Mouse (Mus musculus): Measurements from ENCODE around the gene Ntf3. TPM values are rescaled to one million over a fixed set of nuclear protein-coding genes. Genes with fewer than 3 reads are reported as not detected.
A peak's percentile ranks its signal among the peaks of the same experiment; 100 is the strongest.

Gene Ntf3
- polyA plus RNA-seq, 1 experiment from 2014 or later, result 0.49 TPM

- H3K9me3 ChIP-seq (ENCODE audit: low read length), result no peaks in the 10 kb centered on the region
- H3K9ac ChIP-seq (replicated peaks), result no peak overlapping the region
- no peaks in the 10 kb centered on the region for H3K4me1 ChIP-seq (ENCODE audit: insufficient read depth)
- DNase-seq (no peak), ATAC-seq (no peak)
- no peaks in the 10 kb centered on the region for H3K36me3 ChIP-seq (replicated peaks; ENCODE audit: insufficient read depth, low read length)
- H3K4me2 ChIP-seq (ENCODE audit: low read depth, low read length), result no peak overlapping the region
- WGBS (ENCODE audit: insufficient replicate concordance), result 66% methylated on average over 5 of the region's 5 CpGs
- no peak overlapping the region for H3K27ac ChIP-seq (ENCODE audit: low read depth)
- H3K4me3 ChIP-seq (ENCODE audit: low read depth, low read length), result no peak overlapping the region
- no peaks in the 10 kb centered on the region for H3K27me3 ChIP-seq (ENCODE audit: insufficient read depth, low read length)
- TF ChIP-seq CTCF (IDR thresholded peaks at IDR 0.05; ENCODE audit: low read depth) (no peak), EP300 (IDR thresholded peaks at IDR 0.05; ENCODE audit: low read depth) (no peak)
Measured at GRCm38 (mm10) chr6:126109184-126109583, 57.5 kb downstream of the Ntf3 start.

- no peak overlapping the region for H3K9ac ChIP-seq (replicated peaks)
- no peaks in the 10 kb centered on the region for H3K4me1 ChIP-seq (ENCODE audit: insufficient read depth)
- WGBS (ENCODE audit: insufficient replicate concordance), result 69% methylated on average over 2 of the region's 2 CpGs
- DNase-seq (no peak), ATAC-seq (0 out of 2 replicates have a peak, but pooled peaks have one; percentile 15)
- no peaks in the 10 kb centered on the region for H3K9me3 ChIP-seq (ENCODE audit: low read length)
- H3K27ac ChIP-seq (ENCODE audit: low read depth), result no peak overlapping the region
- H3K27me3 ChIP-seq (ENCODE audit: insufficient read depth, low read length), result no peaks in the 10 kb centered on the region
- no peak overlapping the region for H3K4me2 ChIP-seq (ENCODE audit: low read depth, low read length)
- H3K4me3 ChIP-seq (ENCODE audit: low read depth, low read length), result no peak overlapping the region
- TF ChIP-seq CTCF (IDR thresholded peaks at IDR 0.05; ENCODE audit: low read depth), result no peak
- no peak for TF ChIP-seq EP300 (IDR thresholded peaks at IDR 0.05; ENCODE audit: low read depth)
- H3K36me3 ChIP-seq (replicated peaks; ENCODE audit: insufficient read depth, low read length), result no peaks in the 10 kb centered on the region
Measured at GRCm38 (mm10) chr6:126108771-126109170, 57.9 kb downstream of the Ntf3 start.

- no peak overlapping the region for H3K9ac ChIP-seq (replicated peaks)
- H3K4me2 ChIP-seq (ENCODE audit: low read depth, low read length), result no peak overlapping the region
- no peak overlapping the region for H3K27ac ChIP-seq (ENCODE audit: low read depth)
- no peaks in the 10 kb centered on the region for H3K27me3 ChIP-seq (ENCODE audit: insufficient read depth, low read length)
- 41% methylated on average over 2 of the region's 2 CpGs for WGBS (ENCODE audit: insufficient replicate concordance)
- H3K36me3 ChIP-seq (replicated peaks; ENCODE audit: insufficient read depth, low read length), result no peaks in the 10 kb centered on the region
- ATAC-seq, result no peak
- DNase-seq, result no peak
- H3K4me1 ChIP-seq (ENCODE audit: insufficient read depth), result no peaks in the 10 kb centered on the region
- no peaks in the 10 kb centered on the region for H3K9me3 ChIP-seq (ENCODE audit: low read length)
- no peak overlapping the region for H3K4me3 ChIP-seq (ENCODE audit: low read depth, low read length)
- TF ChIP-seq EP300 (IDR thresholded peaks at IDR 0.05; ENCODE audit: low read depth), result no peak
- TF ChIP-seq CTCF (IDR thresholded peaks at IDR 0.05; ENCODE audit: low read depth), result no peak
Measured at GRCm38 (mm10) chr6:126107398-126107797, 59.3 kb downstream of the Ntf3 start.

DNA sequence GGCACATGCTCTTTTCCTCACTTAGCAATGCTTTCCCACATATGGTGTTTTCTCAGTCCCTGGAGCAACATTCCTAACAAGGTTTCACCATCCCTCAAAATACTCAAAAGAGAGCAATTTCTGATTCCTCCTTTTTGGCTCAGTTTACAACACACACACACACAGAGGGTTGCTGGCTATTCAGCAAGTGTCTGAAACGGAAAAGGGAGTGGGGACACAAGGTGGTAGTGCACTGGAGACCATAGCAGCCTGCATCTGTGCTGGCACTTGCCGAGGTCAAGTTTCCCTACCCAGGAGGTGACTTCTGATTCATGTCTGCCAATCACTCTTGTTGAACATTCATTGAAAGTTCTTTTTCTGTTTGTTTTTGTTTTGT is 59.9 kb downstream of the Ntf3 start:
- no peak for TF ChIP-seq EP300 (IDR thresholded peaks at IDR 0.05; ENCODE audit: low read depth)
- no peak for TF ChIP-seq CTCF (IDR thresholded peaks at IDR 0.05; ENCODE audit: low read depth)
- H3K4me3 ChIP-seq (ENCODE audit: low read depth, low read length), result no peak overlapping the region
- no peaks in the 10 kb centered on the region for H3K9me3 ChIP-seq (ENCODE audit: low read length)
- H3K36me3 ChIP-seq (replicated peaks; ENCODE audit: insufficient read depth, low read length), result no peaks in the 10 kb centered on the region
- H3K4me2 ChIP-seq (ENCODE audit: low read depth, low read length), result no peak overlapping the region
- H3K27ac ChIP-seq (ENCODE audit: low read depth), result no peak overlapping the region
- 69% methylated on average over 2 of the region's 2 CpGs for WGBS (ENCODE audit: insufficient replicate concordance)
- H3K9ac ChIP-seq (replicated peaks), result no peak overlapping the region
- DNase-seq (no peak), ATAC-seq (no peak)
- no peaks in the 10 kb centered on the region for H3K27me3 ChIP-seq (ENCODE audit: insufficient read depth, low read length)
- H3K4me1 ChIP-seq (ENCODE audit: insufficient read depth), result no peaks in the 10 kb centered on the region

GRCm38 (mm10) chr6:126106051-126106797 is 60.5 kb downstream of the Ntf3 start:
- TF ChIP-seq CTCF (IDR thresholded peaks at IDR 0.05; ENCODE audit: low read depth) (no peak), EP300 (IDR thresholded peaks at IDR 0.05; ENCODE audit: low read depth) (no peak)
- no peak overlapping the region for H3K4me3 ChIP-seq (ENCODE audit: low read depth, low read length)
- H3K9ac ChIP-seq (replicated peaks), result no peak overlapping the region
- no peak for ATAC-seq
- H3K27me3 ChIP-seq (ENCODE audit: insufficient read depth, low read length), result no peaks in the 10 kb centered on the region
- DNase-seq, result no peak
- no peak overlapping the region for H3K4me2 ChIP-seq (ENCODE audit: low read depth, low read length)
- no peak overlapping the region for H3K27ac ChIP-seq (ENCODE audit: low read depth)
- H3K9me3 ChIP-seq (ENCODE audit: low read length), result no peaks in the 10 kb centered on the region
- no peaks in the 10 kb centered on the region for H3K36me3 ChIP-seq (replicated peaks; ENCODE audit: insufficient read depth, low read length)
- no peaks in the 10 kb centered on the region for H3K4me1 ChIP-seq (ENCODE audit: insufficient read depth)
- WGBS (ENCODE audit: insufficient replicate concordance), result 65% methylated on average over 7 of the region's 7 CpGs

GRCm38 (mm10) chr6:126105083-126105740 is 61.5 kb downstream of the Ntf3 start:
- 65% methylated on average over 12 of the region's 12 CpGs for WGBS (ENCODE audit: insufficient replicate concordance)
- no peak for DNase-seq

More at GRCm38 (mm10) chr6:126105083-126105740, 61.5 kb downstream of the Ntf3 start:
- Histone ChIP-seq H3K36me3 (replicated peaks; ENCODE audit: insufficient read depth, low read length) (no peaks in the 10 kb centered on the region), H3K4me3 (ENCODE audit: low read depth, low read length) (no peak overlapping the region), H3K4me2 (ENCODE audit: low read depth, low read length) (no peak overlapping the region), H3K27ac (ENCODE audit: low read depth) (no peak overlapping the region), H3K4me1 (ENCODE audit: insufficient read depth) (no peaks in the 10 kb centered on the region), H3K9ac (replicated peaks) (no peak overlapping the region), H3K27me3 (ENCODE audit: insufficient read depth, low read length) (no peaks in the 10 kb centered on the region), H3K9me3 (ENCODE audit: low read length) (no peaks in the 10 kb centered on the region; the same call in 1 of the 2 replicates)
- ATAC-seq, result no peak
- TF ChIP-seq EP300 (IDR thresholded peaks at IDR 0.05; ENCODE audit: low read depth) (no peak), CTCF (IDR thresholded peaks at IDR 0.05; ENCODE audit: low read depth) (no peak)
